Mouse (Mus musculus): ENCODE results near the gene Cyb561d2.

The Cyb561d2 gene

DNA sequence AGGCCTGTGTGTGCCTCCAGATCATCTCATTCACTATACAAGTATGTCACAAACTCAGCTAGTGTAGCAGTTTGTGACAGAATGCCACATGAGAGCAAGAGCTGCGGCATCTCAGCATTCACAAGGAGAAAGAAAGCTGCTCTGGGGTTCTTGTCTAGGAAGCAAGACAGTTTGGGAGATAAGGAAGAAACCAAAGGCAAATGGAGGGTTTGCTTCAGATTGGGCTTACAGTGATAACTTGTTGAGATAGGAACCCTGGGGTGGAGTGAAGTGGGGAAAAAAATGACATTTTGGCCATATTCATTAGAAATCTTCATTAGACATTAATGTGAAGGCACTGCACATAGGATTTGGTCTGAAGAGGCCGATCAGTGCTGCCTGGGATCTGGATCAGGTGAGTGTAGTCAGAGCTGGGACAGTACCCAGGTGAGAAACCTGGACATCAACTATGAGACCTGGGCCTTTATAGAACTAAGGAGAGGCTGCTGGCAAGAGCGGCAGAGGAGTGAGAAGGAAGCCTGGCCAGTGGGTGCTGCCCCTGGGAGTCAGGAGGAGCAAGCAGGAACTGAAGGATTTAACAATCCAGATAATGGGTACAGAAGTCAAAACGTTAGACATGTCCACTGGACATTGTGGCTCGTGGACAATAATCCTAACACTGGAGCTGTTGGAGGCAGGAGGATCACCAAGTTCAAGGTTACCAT is 10.8 kb upstream of the Cyb561d2 start:
- in situ Hi-C loops (cut with MboI; ENCODE audit: unreplicated experiment in 2 of 2), result loop anchor here in 1 of 2 experiments (25.0 kb wide), 1 partner anchor 1366 kb away; the partner anchor contains the start of gene Ppm1m

DNA sequence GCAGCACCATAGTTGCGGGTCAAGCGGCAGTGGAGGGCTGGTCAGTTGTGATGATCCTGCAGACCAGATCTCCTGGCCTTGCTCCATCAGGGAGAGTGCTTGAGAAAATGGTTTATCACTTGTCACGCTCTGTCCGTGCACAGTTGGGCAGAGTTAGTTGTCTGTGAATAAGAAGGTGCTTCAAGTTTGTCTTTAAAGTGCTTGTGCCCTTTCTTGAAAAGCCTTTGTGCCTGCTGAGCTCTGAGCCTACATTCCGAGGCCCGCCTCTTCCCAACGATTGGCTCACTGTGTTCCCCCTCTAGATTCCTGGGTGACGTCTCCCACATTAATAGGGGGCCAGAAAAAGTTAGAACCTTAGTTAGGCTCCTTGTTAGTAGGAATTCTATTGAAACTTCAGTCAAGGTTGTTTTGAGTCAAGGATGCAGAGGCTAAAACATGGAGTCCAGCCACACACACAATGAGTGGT is 9.9 kb upstream of the Cyb561d2 start:
- in situ Hi-C loops (cut with MboI; ENCODE audit: unreplicated experiment in 2 of 2), result loop anchor here in 1 of 2 experiments (25.0 kb wide), 1 partner anchor 1365 kb away; the partner anchor contains the start of gene Ppm1m

DNA sequence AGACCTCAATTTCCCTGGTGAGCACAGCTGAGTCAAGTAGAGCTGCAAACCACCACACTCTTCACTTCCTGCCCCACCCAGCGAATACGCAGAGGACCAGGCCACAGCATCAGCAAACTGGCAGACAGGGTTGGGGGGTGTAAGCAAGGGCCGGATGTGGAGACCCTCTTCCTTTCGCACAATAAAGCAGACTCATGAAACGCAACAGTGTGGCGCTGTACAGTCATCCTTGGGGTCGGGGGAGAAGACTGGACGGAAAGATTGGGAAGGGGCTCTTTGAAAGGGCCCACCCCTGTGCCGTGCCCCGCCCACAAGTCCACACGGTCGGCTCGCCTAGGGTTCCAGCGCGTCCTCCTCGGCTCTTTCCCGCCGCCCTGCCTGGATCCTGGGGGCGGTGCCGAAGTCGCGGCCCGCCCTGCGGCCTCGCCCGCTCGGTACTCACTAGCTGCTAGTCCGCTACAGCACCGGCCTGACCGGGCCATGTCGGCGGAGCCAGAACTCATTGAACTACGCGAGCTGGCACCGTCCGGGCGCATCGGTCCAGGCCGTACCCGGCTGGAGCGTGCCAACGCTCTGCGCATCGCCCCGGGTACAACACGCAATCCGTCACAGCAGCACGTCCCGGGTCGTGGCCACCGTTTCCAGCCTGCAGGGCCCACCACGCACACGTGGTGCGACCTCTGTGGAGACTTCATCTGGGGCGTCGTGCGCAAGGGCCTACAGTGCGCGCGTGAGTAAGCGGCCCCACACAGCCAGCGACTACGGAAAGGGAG is 9.3 kb upstream of the Cyb561d2 start, which contains the start of gene Rassf1:
Gene Rassf1, plus strand, starts transcription at position 439 of the 773 bp plus-strand sequence.
- in situ Hi-C loops (cut with MboI; ENCODE audit: unreplicated experiment in 2 of 2), result loop anchor here in 1 of 2 experiments (25.0 kb wide), 1 partner anchor 1364 kb away; the partner anchor contains the start of gene Ppm1m

DNA sequence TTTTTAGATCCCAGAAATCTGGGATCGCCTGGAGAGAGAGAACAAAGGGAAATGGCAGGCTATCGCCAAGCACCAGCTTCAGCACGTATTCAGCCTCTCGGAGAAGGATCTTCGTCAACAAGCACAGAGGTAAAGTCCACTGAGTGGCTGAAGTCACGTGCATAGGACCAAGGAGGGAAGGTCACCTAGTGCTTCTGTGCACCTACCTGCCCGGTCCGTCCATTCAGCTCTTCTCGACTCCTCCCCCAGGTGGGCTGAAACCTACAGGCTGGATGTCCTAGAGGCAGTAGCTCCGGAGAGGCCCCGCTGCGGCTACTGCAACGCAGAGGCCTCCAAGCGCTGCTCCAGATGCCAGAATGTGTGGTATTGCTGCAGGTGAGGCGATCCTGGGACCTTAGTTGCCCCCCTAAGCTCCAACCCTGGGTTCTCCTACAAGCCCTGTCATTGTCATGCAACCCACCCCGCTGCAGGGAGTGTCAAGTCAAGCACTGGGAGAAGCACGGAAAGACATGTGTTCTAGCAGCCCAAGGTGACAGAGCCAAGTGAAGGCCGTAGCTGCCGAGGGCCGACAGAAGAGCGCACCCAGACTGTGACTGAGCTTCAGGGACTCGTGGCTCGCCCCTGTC is 8.6 kb upstream of the Cyb561d2 start:
- in situ Hi-C loops (cut with MboI; ENCODE audit: unreplicated experiment in 2 of 2), result loop anchor here in 1 of 2 experiments (25.0 kb wide), 1 partner anchor 1363 kb away; the partner anchor contains the start of gene Ppm1m

DNA sequence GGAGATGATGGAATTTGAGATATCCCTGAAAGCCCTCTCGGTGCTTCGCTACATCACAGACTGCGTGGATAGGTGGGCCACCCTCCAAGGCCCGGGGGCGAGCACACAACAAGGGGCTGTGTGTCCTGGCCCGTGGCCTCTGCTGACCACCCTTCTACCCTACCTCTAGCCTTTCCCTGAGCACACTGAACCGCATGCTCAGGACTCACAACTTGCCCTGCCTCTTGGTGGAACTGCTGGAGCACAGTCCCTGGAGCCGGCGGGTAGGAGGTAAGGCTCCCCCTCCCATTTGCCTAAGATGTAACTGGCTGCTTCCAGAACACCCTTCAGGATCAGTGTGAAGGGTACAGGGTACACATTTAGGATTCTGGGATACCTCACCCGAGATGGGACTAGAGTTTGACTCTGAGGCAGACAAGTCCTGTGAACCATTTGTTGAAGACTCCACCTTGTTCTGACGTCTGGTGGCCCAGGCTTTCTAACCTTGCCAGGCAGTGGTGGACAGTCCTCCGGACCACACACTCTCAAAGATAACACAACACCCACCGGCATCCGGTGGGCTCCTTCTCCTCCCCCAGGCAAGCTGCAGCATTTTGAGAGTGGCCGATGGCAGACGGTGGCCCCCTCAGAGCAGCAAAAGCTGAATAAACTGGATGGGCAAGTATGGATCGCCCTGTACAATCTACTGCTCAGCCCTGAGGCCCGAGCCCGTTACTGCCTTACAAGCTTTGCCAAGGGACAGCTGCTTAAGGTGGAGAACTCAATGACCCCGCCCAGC is 7.5 kb upstream of the Cyb561d2 start:
- in situ Hi-C loops (cut with MboI; ENCODE audit: unreplicated experiment in 2 of 2), result loop anchor here (25.0 kb wide), 3 partner anchors 1362 to 1538 kb away; partner anchors contain the start of genes Ccdc51 (in 1 of the 2), Glyctk (in 1 of the 2), Plxnb1 (in 1 of the 2) and Ppm1m (in 1 of the 2)

DNA sequence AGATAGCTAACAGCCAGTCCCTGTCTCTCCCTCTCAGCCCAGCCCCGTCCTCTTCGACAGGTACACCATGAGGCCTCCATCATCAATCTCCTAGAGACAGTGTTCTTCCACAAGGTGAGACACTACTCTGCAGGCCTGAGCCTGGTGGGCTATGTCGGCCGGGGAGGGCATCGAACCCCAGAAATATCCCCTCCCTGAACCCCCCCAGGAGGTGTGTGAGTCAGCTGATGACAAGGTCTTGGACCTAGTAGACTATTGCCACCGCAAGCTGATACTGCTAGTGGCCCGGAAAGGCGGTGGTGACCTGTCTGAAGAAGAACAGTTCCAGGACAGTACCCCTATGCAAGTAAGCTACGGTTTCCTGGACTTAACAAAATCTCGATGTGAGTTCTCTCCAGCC is 6.8 kb upstream of the Cyb561d2 start:
- in situ Hi-C loops (cut with MboI; ENCODE audit: unreplicated experiment in 2 of 2), result loop anchor here (25.0 kb wide), 2 partner anchors 1387 to 1538 kb away; partner anchors contain the start of genes Ccdc51 (in 1 of the 2), Glyctk (in 1 of the 2), Plxnb1 (in 1 of the 2) and Tma7 (in 1 of the 2)

DNA sequence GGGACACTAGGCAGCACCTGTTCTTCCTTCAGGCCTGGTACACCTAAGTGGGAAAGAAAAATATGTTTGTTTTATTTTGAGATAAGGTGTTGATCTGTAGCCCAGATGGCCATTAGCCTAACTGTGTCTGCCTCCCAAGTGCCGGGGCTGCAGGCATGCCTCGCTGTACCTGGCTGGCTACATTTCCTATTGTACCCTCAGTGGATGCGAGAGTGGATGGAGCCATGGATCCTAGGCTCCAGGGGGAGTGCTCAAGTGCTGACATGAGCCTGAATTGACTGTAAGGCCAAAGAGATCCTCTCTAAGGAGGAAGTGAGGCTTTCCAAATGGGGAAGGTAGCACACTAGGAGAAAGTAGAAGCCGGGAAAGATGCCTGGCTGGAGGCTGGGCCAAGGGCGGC is 6.0 kb upstream of the Cyb561d2 start:
- in situ Hi-C loops (cut with MboI; ENCODE audit: unreplicated experiment in 2 of 2), result loop anchor here (25.0 kb wide), 2 partner anchors 1386 to 1539 kb away; partner anchors contain the start of genes Ccdc51 (in 1 of the 2), Glyctk (in 1 of the 2), Plxnb1 (in 1 of the 2) and Tma7 (in 1 of the 2)

DNA sequence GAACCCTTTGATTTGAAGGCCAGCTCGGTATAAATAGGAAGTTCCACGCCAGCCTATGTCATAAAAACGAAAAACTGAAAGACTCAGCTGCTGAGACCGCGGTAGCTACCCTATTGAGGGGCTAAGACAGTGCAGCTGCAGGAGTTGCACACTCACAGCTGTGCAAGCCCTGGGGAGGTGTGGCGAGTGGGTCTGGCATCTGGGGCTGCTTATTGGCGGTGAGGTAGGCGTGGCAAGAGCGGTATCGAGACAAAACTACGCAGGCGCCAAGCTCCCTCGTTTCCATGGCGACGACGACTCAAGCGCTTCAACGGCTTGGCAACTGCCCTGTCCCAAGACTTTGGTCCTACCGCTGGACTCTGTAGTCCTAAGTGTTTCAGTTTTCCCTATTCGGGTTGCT is 5.0 kb upstream of the Cyb561d2 start, which contains the start of gene Zmynd10:
Gene Zmynd10, plus strand, starts transcription at position 273 of the 400 bp plus-strand sequence.
- in situ Hi-C loops (cut with MboI; ENCODE audit: unreplicated experiment in 2 of 2), result loop anchor here (25.0 kb wide), 2 partner anchors 1385 to 1540 kb away; partner anchors contain the start of genes Ccdc51 (in 1 of the 2), Glyctk (in 1 of the 2), Plxnb1 (in 1 of the 2) and Tma7 (in 1 of the 2)

DNA sequence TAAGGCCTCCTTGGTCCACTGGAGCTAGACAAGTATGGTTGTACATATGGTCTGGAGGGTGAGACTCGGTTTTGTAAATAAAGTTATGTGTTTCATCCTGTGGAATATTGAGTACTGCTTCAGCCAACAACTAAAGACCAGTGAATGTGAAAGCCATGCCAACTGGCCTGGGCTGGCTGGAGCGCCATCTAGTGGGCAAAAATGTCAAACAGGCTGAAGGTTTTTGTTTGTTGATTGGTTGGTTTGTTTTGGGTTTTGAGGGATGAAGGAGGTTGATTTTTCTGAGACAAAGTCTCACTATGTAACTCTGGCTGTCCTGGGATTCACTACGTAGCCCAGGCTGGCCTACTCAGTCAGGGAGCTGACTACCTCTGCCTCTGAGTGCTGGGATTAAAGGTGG is 3.6 kb upstream of the Cyb561d2 start:
- in situ Hi-C loops (cut with MboI; ENCODE audit: unreplicated experiment in 2 of 2), result loop anchor here (25.0 kb wide), 2 partner anchors 1383 to 1542 kb away; partner anchors contain the start of genes Ccdc51 (in 1 of the 2), Glyctk (in 1 of the 2), Plxnb1 (in 1 of the 2) and Tma7 (in 1 of the 2)

DNA sequence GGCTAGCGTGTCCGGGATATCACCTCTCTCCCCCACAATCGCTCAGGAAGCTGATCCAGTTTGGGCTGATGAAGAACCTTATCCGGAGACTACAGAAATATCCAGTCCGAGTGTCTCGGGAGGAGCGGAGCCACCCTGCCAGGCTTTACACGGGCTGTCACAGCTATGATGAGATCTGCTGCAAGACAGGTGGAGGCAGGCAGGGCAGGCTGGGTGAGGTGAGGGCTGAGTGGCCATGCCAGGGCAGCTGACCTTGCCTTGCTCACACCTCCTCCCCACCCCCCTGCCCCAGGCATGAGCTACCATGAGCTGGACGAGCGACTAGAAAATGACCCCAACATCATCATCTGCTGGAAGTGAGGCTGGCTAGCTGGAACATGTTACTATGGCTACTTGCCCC is 3.2 kb upstream of the Cyb561d2 start:
- in situ Hi-C loops (cut with MboI; ENCODE audit: unreplicated experiment in 2 of 2), result loop anchor here (25.0 kb wide), 2 partner anchors 1383 to 1542 kb away; partner anchors contain the start of genes Ccdc51 (in 1 of the 2), Glyctk (in 1 of the 2), Plxnb1 (in 1 of the 2) and Tma7 (in 1 of the 2)

DNA sequence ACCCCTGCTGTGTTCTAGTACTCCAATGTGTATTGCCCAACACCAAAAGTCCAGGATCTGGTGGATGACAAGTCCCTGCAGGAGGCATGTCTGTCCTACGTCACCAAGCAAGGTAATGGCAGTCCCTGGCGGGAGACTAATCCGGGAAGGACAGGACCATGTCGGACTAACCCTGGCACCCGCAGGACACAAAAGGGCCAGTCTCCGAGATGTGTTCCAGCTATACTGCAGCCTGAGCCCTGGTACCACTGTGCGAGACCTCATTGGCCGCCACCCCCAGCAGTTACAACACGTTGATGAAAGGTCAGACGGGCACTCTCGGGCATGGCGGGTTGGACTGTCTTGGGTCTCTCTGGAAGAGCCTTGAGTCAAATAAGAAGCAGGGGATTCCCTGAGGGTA is 2.7 kb upstream of the Cyb561d2 start:
- in situ Hi-C loops (cut with MboI; ENCODE audit: unreplicated experiment in 2 of 2), result loop anchor here (25.0 kb wide), 2 partner anchors 1382 to 1543 kb away; partner anchors contain the start of genes Ccdc51 (in 1 of the 2), Glyctk (in 1 of the 2), Plxnb1 (in 1 of the 2) and Tma7 (in 1 of the 2)

DNA sequence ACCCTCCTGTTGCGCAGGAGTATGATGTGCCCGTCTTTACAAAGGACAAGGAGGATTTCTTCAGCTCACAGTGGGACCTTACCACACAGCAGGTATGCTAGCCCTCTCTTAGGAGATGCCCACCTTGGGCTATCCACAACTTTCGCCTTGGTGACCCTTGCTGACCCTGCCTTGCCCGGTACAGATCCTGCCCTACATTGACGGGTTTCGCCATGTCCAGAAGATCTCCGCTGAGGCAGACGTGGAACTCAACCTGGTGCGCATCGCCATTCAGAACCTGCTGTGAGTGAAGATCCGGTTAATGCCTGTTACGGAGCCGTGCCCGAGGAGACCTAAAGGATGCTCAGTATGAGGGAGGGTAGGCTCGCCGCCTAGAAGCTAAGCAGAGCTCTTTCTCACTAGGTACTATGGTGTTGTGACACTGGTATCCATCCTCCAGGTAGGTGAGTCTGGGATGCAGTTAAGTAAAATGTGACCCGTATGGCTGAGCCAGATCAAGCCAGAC is 2.3 kb upstream of the Cyb561d2 start:
- in situ Hi-C loops (cut with MboI; ENCODE audit: unreplicated experiment in 2 of 2), result loop anchor here (25.0 kb wide), 2 partner anchors 1382 to 1543 kb away; partner anchors contain the start of genes Ccdc51 (in 1 of the 2), Glyctk (in 1 of the 2), Plxnb1 (in 1 of the 2) and Tma7 (in 1 of the 2)

DNA sequence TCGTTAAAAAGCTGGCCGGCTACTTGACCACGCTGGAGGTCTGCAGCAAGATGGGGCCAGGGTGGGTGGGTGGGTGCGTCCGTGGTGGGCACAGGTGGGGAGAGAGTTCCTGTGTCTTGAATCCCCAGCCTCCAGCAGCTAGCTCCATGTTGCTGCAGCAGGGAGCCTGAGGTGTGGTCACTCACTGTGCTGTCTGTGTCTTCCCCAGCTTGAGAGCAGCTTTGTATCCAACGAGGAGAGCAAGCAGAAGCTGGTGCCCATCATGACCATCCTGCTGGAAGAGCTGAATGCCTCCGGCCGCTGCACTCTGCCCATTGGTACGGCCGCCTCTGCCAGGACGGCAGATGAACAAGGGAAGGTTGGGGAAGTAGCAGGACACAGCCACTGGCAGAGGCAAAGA is 1.3 kb upstream of the Cyb561d2 start:
- in situ Hi-C loops (cut with MboI; ENCODE audit: unreplicated experiment in 2 of 2), result loop anchor here (25.0 kb wide), 2 partner anchors 1381 to 1544 kb away; partner anchors contain the start of genes Ccdc51 (in 1 of the 2), Glyctk (in 1 of the 2), Plxnb1 (in 1 of the 2) and Tma7 (in 1 of the 2)

DNA sequence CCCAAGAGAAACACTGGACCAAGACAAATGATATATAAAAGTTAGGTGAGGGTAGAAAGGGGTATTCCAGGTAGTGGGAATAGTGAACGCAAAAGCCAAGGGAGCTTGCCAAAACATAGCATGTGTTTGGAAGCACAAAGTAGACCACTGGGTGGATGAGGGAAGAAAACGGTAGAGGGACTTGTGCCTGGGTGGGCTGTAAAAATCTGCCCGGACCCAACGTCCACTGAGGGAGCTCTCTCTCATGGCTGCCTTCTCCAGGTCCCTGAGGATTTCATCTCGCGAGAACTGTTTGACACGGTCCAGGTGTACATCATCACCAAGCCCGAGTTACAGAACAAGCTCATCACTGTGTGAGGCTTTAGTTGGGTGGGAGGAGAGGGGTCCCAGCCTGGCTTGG is 728 bp upstream of the Cyb561d2 start:
- in situ Hi-C loops (cut with MboI; ENCODE audit: unreplicated experiment in 2 of 2), result loop anchor here (25.0 kb wide), 2 partner anchors 1380 to 1545 kb away; partner anchors contain the start of genes Ccdc51 (in 1 of the 2), Glyctk (in 1 of the 2), Plxnb1 (in 1 of the 2) and Tma7 (in 1 of the 2)

DNA sequence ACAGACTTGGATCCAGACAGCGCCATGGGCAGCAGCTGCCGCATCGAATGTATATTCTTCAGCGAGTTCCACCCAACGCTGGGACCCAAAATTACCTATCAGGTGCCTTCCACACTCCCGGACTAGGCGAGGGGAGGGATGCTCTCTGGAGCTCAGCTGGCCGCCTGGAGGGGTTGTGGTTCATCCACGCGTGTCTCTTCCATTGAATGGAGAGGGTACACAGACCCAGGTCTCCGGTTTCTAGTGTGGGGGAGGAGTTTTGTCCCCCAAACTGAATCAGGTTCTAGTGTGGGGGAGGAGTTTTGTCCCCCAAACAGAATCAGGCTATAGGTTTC is 326 bp upstream of the Cyb561d2 start:
- in situ Hi-C loops (cut with MboI; ENCODE audit: unreplicated experiment in 2 of 2), result loop anchor here (25.0 kb wide), 2 partner anchors 1380 to 1545 kb away; partner anchors contain the start of genes Ccdc51 (in 1 of the 2), Glyctk (in 1 of the 2), Plxnb1 (in 1 of the 2) and Tma7 (in 1 of the 2)

DNA sequence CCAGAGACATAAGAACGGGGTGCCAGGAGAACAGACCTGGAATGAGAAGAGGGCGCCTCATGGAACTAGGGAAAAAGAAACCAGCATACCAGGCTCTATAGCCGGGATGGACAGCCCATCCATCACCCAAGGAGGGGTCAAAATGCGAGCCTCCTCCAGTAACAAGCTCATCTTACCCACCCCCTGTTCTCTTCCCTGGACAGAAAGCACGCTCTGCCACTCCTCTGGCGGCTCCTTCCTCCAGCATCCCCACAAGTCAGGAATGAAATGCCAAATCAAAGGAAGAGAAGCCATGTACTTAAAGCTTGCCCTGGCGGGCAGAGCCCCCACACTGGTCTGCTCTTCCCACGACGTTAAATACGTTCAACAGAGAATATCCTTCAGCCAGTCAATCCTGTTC is 988 bp downstream of the Cyb561d2 start:
- in situ Hi-C loops (cut with MboI; ENCODE audit: unreplicated experiment in 2 of 2), result loop anchor here (25.0 kb wide), 2 partner anchors 1379 to 1546 kb away; partner anchors contain the start of genes Ccdc51 (in 1 of the 2), Glyctk (in 1 of the 2), Plxnb1 (in 1 of the 2) and Tma7 (in 1 of the 2)

DNA sequence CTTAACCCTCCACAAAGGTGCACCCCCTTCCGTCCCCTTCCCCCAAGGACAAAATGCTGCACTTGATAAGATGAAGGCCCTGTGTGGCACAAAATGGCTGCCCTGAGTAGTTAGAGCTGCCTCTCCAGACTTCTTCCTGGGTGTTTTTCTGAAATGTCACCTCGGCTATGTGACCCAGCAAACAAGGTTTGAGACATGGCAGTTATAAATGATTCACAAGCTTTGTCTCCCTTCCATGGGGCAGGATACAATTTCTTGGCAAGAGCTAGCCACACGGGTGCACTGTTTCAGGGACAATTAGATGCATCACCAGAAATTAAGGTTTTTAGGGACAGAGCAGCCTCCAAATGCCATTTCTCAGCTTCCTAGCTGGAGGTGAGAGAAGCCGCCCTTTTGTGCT is 1.6 kb downstream of the Cyb561d2 start:
- in situ Hi-C loops (cut with MboI; ENCODE audit: unreplicated experiment in 2 of 2), result loop anchor here (25.0 kb wide), 2 partner anchors 1378 to 1547 kb away; partner anchors contain the start of genes Ccdc51 (in 1 of the 2), Glyctk (in 1 of the 2), Plxnb1 (in 1 of the 2) and Tma7 (in 1 of the 2)
